Mouse (Mus musculus): Measurements from ENCODE around the gene Runx2.

- no peak for TF ChIP-seq POLR2A (IDR thresholded peaks at IDR 0.05; ENCODE audit: low read depth, low read length)
- TF ChIP-seq CTCF (conservative IDR thresholded peaks at IDR 0.05; ENCODE audit: insufficient read depth, insufficient read length, low read depth, low read length): no peak
These were observed 92.3 kb downstream of the Runx2 start for GRCm38 (mm10) chr17:44722103-44722792.
